Mouse (Mus musculus) C2C12 (cell line): ENCODE measurements around the gene Zfp973.
"Not testable (repeated sequence)": the region's sequence is repeated elsewhere in the genome, so short reads cannot be mapped to it uniquely, and the experiment has no call there.

Experiments
- CTCF ChIP-seq: IDR thresholded peaks from one replicate; pipeline ENCODE4 v1.5.1; 2011; ENCODE audit not compliant: control insufficient read depth, insufficient read depth, insufficient read length
- FOSL1 ChIP-seq: IDR thresholded peaks from one replicate; pipeline ENCODE4 v1.8.0; 2011; ENCODE audit warnings: mild to moderate bottlenecking, low read length; ENCODE audit not compliant: poor library complexity, insufficient read depth, severe bottlenecking
- MAX ChIP-seq: IDR thresholded peaks from one replicate; pipeline ENCODE4 v1.6.1; 2011; ENCODE audit warnings: mild to moderate bottlenecking, control low read depth
- MYOD1 ChIP-seq: IDR thresholded peaks from one replicate; pipeline ENCODE4 v1.6.1; 2011; ENCODE audit warnings: low read depth; ENCODE audit not compliant: control insufficient read depth, insufficient read length
- MYOG ChIP-seq: IDR thresholded peaks from one replicate; pipeline ENCODE4 v1.6.1; 2011; ENCODE audit not compliant: control insufficient read depth, insufficient read length; ENCODE audit errors: extremely low read depth
- USF1 ChIP-seq: IDR thresholded peaks from one replicate; pipeline ENCODE4 v1.6.1; 2011; ENCODE audit warnings: low read depth, mild to moderate bottlenecking, control low read depth, moderate library complexity

DNA sequence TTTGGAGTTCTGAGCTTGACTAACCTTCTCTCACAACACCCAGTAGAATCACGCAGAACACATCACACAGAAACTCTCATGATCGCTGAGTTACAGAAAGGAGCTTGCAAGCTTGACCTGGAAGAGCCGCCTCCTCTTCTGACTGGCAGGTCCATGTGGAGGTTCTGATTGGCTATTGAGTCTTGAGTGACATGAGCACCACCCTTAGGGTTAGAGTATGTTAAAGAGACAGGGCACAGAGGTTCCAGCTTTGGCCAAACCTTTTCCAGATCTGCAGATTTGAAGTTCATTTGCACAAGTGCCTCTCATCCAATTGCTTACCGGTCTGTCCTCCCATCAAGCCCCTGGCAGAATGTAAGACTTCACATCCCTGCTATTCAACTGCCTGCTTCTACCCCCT lies 34.1 kb upstream of the Zfp973 start, which contains the start of gene Gm14308:
- not testable (repeated sequence) for TF ChIP-seq CTCF, MYOD1, FOSL1, MYOG, MAX, USF1
